Mouse (Mus musculus) midbrain, postnatal 0 days (tissue): ENCODE results near the gene Clca4b. TPM values are rescaled to one million over a fixed set of nuclear protein-coding genes. Genes with fewer than 3 reads are reported as not detected.
"Not testable (repeated sequence)": the region's sequence is repeated elsewhere in the genome, so short reads cannot be mapped to it uniquely, and the experiment has no call there.

Experiments used
- ATAC-seq: fragments of 200-750 bp; cut with Nextera tagmentation; 2 replicates; pipeline ENCODE4 v1.8.0; 2017; ENCODE audit warnings: moderate number of reproducible peaks, mild to moderate bottlenecking, moderate TSS enrichment, moderate library complexity; ENCODE audit not compliant: low FRiP score
- DNase-seq: peaks from one replicate; pipeline ENCODE4 v3.0.0-alpha.2; 2015; ENCODE audit warnings: low spot score
- H3K27ac ChIP-seq: fragments of 300-500 bp; sonication (generic); 2 replicates; pipeline ENCODE4 v1.5.1; 2014; ENCODE audit warnings: low read depth, mild to moderate bottlenecking, low read length, mixed read lengths
- H3K27me3 ChIP-seq: fragments of 300-500 bp; sonication (generic); 2 replicates; pipeline ENCODE4 v1.6.1; 2014; ENCODE audit warnings: low read length, control low read depth, mixed read lengths; ENCODE audit not compliant: insufficient read depth
- H3K36me3 ChIP-seq: fragments of 300-500 bp; sonication (generic); 2 replicates; pipeline ENCODE4 v1.6.1; 2014; ENCODE audit warnings: low read length, control low read depth, mixed read lengths; ENCODE audit not compliant: insufficient read depth
- H3K4me1 ChIP-seq: fragments of 300-500 bp; sonication (generic); 2 replicates; pipeline ENCODE4 v1.6.1; 2014; ENCODE audit warnings: mild to moderate bottlenecking, control low read depth, antibody characterized with exemption, low read length, mixed read lengths; ENCODE audit not compliant: insufficient read depth
- H3K4me2 ChIP-seq: fragments of 300-500 bp; sonication (generic); 2 replicates; pipeline ENCODE4 v1.6.1; 2014; ENCODE audit warnings: low read depth, mild to moderate bottlenecking, low read length, mixed read lengths; ENCODE audit not compliant: poor library complexity, severe bottlenecking
- H3K4me3 ChIP-seq: fragments of 300-500 bp; sonication (generic); 2 replicates; pipeline ENCODE4 v1.5.1; 2014; ENCODE audit warnings: low read depth, mild to moderate bottlenecking, low read length, moderate library complexity
- H3K9ac ChIP-seq: fragments of 300-500 bp; sonication (generic); replicated peaks from 2 replicates; pipeline ENCODE4 v1.6.1; 2014; ENCODE audit warnings: mild to moderate bottlenecking, low read length, moderate library complexity, mixed read lengths; ENCODE audit not compliant: poor library complexity, severe bottlenecking
- H3K9me3 ChIP-seq: fragments of 300-500 bp; sonication (generic); 2 replicates; pipeline ENCODE4 v1.6.1; 2016; ENCODE audit warnings: low read length, control low read depth
- CTCF ChIP-seq: IDR thresholded peaks from 2 replicates; pipeline ENCODE4 v1.5.1; 2016; ENCODE audit warnings: antibody characterized with exemption, mild to moderate bottlenecking
- whole genome bisulfite sequencing: fragments of 180-500 bp; shearing (Covaris S2); extraction: QIAGEN DNeasy Blood & Tissue Kit; methylation state at CpG from one replicate; pipeline ENCODE4 v1.1.7; 2014; 5-methylcytosine and 5-hydroxymethylcytosine counted together
- polyA plus RNA-seq: library from polyadenylated mRNA; unstranded; fragments of >200 nt; fragmentation: Nextera tagmentation; extraction: Ambion mirVana; gene quantifications from 2 replicates; pipeline ENCODE4 v1.2.1, GENCODE M21; 2015
- total RNA-seq: library from RNA; depleted of rRNA; stranded (reverse); fragments of >200 nt; gene quantifications from 2 replicates; pipeline ENCODE4 v1.2.3, GENCODE M21; 2014

Clca4b gene
- total and polyA plus RNA-seq, 2 experiments from 2014 or later: not detected

DNA sequence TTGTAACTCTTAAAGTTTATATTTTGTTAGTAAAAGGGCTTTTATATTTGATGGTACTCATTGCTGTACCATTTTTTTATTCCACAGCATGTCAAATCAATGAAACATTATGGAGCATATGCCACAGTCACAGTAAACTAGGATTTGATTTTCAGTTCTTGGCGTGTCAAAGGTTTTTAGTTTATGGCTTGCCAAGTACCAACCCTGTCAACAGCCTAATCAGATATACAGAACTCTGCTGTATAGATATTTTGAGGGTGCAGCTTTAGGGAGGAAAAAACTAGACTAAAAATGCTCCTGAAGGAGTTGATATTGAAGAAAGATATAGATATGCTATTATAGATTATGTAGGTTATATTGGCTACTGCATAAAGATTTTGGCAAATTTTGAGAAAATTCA is 37.4 kb upstream of the Clca4b start:
- Histone ChIP-seq H3K4me1 (no peaks in the 10 kb centered on the region), H3K27ac (no peak overlapping the region), H3K9ac (no peak overlapping the region), H3K36me3 (no peaks in the 10 kb centered on the region), H3K9me3 (no peaks in the 10 kb centered on the region), H3K27me3 (no peaks in the 10 kb centered on the region), H3K4me3 (no peak overlapping the region), H3K4me2 (no peak overlapping the region)
- no peak for ATAC-seq
- TF ChIP-seq CTCF: no peak
- WGBS: 80% methylated on average over 1 of the region's 1 CpGs
- no peak for DNase-seq

DNA sequence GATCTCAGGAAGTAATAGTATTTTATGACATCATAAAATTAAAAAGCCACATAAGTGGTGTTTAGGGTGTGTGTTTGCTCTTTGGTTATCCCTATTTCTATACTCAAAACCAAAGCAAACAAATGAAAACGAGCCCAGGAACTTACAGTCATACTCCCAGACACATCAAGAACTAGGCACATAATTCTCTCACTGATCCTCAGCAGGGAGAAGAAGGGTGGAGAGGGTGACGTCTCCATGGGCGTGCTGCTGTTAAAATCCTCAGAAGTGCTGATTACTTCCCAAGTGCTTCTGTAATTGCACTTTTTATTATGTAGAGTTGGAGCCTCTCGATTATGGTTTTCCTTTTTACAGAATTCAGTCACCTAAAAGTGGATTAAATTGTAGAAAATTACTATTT is 33.7 kb upstream of the Clca4b start:
- no peaks in the 10 kb centered on the region for H3K36me3 ChIP-seq
- H3K27ac ChIP-seq: no peak overlapping the region
- ATAC-seq (no peak), DNase-seq (no peak)
- no peak overlapping the region for H3K9ac ChIP-seq
- H3K4me1 ChIP-seq: no peaks in the 10 kb centered on the region
- no peak for TF ChIP-seq CTCF
- WGBS: 68% methylated on average over 4 of the region's 4 CpGs
- H3K4me2 ChIP-seq: no peak overlapping the region
- H3K4me3 ChIP-seq: no peak overlapping the region
- H3K9me3 ChIP-seq: no peaks in the 10 kb centered on the region
- H3K27me3 ChIP-seq: no peaks in the 10 kb centered on the region

DNA sequence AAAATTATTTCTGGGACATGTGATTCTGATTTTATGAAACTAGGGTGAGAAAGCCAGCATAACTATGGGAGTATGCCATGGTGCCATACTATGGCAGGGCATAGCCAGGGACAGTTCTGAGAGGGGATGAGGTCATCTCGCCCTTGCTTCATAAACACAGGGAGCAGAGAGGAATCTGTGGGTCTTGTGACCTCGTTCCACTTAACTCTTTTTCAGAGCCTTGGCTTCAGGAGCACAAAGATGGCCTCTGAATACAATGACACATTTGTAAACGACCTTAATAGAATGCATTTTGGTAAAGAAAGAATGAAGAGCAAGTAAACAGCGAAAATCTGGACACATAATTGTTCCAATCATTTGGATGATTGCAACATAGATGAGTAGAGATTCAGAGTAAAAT is 18.5 kb upstream of the Clca4b start:
- Histone ChIP-seq H3K27ac (no peak overlapping the region), H3K27me3 (no peaks in the 10 kb centered on the region), H3K9me3 (no peaks in the 10 kb centered on the region), H3K36me3 (no peaks in the 10 kb centered on the region), H3K4me3 (no peak overlapping the region), H3K9ac (no peak overlapping the region), H3K4me2 (no peak overlapping the region), H3K4me1 (no peaks in the 10 kb centered on the region)
- no peak for ATAC-seq
- DNase-seq: no peak
- no peak for TF ChIP-seq CTCF
- 71% methylated on average over 4 of the region's 4 CpGs for WGBS

DNA sequence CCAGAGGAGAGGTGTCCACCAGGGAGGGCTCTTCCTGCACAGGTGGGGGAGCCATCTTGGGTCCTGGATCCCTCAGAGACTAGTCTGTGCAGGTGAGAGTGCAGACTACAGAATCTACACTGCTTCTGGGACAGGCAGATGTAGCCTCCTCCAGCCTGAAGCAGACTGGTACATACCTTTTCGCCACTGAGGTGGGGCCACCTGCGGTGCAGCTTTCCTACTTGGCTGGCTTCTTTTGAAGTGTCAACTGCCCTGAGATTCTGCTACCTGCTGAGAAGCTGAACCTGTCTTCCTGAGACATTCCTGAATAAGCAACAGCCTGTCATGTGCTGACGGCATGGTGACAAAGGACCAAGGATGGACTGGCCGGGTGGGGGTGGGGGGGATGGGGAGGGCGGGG is 15.0 kb upstream of the Clca4b start:
- not testable (repeated sequence) for H3K4me1 ChIP-seq, H3K4me2 ChIP-seq, DNase-seq, H3K36me3 ChIP-seq, ATAC-seq, H3K9me3 ChIP-seq, H3K4me3 ChIP-seq, H3K27ac ChIP-seq, H3K9ac ChIP-seq, H3K27me3 ChIP-seq
- 5% methylated on average over 5 of the region's 5 CpGs for WGBS

DNA sequence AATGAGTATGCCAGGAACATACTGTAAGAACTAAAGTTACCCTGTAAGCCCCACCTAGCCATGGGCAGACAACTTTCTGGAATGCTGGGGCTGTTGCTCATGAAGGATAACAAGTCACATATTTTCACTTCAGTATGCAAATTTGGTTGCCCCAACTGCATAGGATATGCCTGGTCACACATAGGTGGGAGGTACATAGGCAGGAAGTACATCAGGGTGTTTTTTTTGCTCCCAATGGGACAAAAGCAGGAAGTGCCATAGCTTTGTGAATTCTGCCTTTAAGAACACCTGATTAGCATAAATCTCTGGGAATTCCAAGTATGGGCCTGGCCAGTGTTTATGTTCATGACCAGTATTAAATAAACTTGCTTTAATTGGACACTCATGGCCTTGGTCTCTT is 1.3 kb upstream of the Clca4b start:
- H3K4me1 ChIP-seq, H3K4me2 ChIP-seq, H3K9ac ChIP-seq, H3K27me3 ChIP-seq, H3K27ac ChIP-seq, H3K36me3 ChIP-seq, H3K9me3 ChIP-seq, H3K4me3 ChIP-seq, ATAC-seq, DNase-seq: not testable (repeated sequence)

DNA sequence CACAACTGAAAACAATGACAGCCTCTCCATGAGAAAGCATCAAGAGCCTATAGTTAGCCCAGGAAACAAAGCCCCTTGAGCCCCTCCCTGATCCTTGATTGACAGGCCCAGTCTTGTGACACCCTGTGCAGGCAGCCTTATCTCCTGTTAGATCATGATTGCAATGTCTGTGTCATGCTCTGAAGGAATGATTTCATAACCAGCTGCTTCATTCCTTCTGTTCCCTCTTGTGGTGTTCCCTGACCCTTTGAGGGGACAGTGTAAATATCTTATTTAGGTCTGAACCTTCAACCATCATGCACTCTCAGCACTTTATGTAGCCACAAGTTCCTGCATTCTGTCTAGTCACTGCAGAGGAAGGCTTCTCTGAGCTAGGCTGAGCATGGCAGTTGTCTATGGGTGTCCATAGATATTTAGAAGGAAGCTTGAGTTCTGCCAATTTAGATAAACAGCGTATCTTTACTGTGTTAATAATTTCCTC is 722 bp upstream of the Clca4b start:
- 86% methylated on average over 1 of the region's 1 CpGs for WGBS
- no peak for TF ChIP-seq CTCF
- H3K4me3 ChIP-seq: no peak overlapping the region
- no peak overlapping the region for H3K4me2 ChIP-seq
- no peaks in the 10 kb centered on the region for H3K9me3 ChIP-seq
- H3K9ac ChIP-seq: no peak overlapping the region
- DNase-seq (no peak), ATAC-seq (no peak)
- H3K4me1 ChIP-seq: no peaks in the 10 kb centered on the region
- no peaks in the 10 kb centered on the region for H3K27me3 ChIP-seq
- H3K36me3 ChIP-seq: no peaks in the 10 kb centered on the region
- no peak overlapping the region for H3K27ac ChIP-seq

DNA sequence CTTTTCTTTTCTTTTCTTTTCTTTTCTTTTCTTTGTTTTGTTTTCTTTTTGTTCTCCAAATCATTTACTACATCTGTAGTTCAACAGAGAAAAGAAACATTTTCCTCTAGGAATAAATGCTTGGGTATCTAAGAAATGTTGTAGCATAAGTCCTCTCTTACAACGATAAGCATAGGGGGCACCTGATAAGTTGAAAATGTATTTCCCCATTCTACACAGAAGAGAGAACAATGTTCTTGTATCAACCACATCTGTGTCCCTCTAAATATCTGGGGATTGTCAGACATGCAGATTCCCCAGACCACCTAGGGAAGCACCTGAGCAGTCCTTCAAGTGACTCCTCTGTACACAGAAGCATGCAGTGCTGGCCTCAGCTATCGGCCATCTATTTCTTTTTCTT is 18.3 kb downstream of the Clca4b start:
- H3K9ac ChIP-seq: no peak overlapping the region
- H3K27me3 ChIP-seq: no peaks in the 10 kb centered on the region
- no peak for TF ChIP-seq CTCF
- H3K36me3 ChIP-seq: no peaks in the 10 kb centered on the region
- no peaks in the 10 kb centered on the region for H3K4me1 ChIP-seq
- WGBS: 94% methylated on average over 2 of the region's 2 CpGs
- no peak for DNase-seq
- H3K9me3 ChIP-seq: no peaks in the 10 kb centered on the region
- H3K27ac ChIP-seq: no peak overlapping the region
- no peak overlapping the region for H3K4me3 ChIP-seq
- ATAC-seq: no peak
- H3K4me2 ChIP-seq: no peak overlapping the region
